Mouse (Mus musculus): ENCODE results near the gene Zfp366. TPM values are rescaled to one million over a fixed set of nuclear protein-coding genes. Genes with fewer than 3 reads are reported as not detected.

Zfp366 gene
- polyA plus RNA-seq, 1 experiment from 2014 or later: 0.36 TPM

GRCm38 (mm10) chr13:99235428-99236210, 51.0 kb downstream of the Zfp366 start:
- no peaks in the 10 kb centered on the region for H3K27me3 ChIP-seq (ENCODE audit: low read depth, poor library complexity, severe bottlenecking)
- H3K4me1 ChIP-seq: peaks cover 42% of the 10 kb centered on the region
- DNase-seq (ENCODE audit: low spot score): no peak
- H3K9me3 ChIP-seq (replicated peaks): no peaks in the 10 kb centered on the region
- no peaks in the 10 kb centered on the region for H3K36me3 ChIP-seq
- WGBS: 82% methylated on average over 20 of the region's 20 CpGs
- H3K4me3 ChIP-seq: no peak overlapping the region
- peak overlapping the region; percentile 61 for H3K27ac ChIP-seq

GRCm38 (mm10) chr13:99236222-99236621, 51.6 kb downstream of the Zfp366 start:
- Histone ChIP-seq H3K36me3 (no peaks in the 10 kb centered on the region), H3K4me1 (peaks cover 47% of the 10 kb centered on the region), H3K27me3 (ENCODE audit: low read depth, poor library complexity, severe bottlenecking) (no peaks in the 10 kb centered on the region), H3K27ac (peak overlapping the region; percentile 61; the same call in 1 of the 2 replicates), H3K9me3 (replicated peaks) (no peaks in the 10 kb centered on the region), H3K4me3 (no peak overlapping the region)
- DNase-seq (ENCODE audit: low spot score): no peak
- 76% methylated on average over 2 of the region's 2 CpGs for WGBS

- H3K4me3 ChIP-seq: no peak overlapping the region
Observed at GRCm38 (mm10) chr13:99237122-99237521, 52.5 kb downstream of the Zfp366 start.

GRCm38 (mm10) chr13:99237841-99238216, 53.2 kb downstream of the Zfp366 start:
- 74% methylated on average over 1 of the region's 1 CpGs for WGBS
- Histone ChIP-seq H3K27me3 (ENCODE audit: low read depth, poor library complexity, severe bottlenecking) (no peaks in the 10 kb centered on the region), H3K27ac (no peak overlapping the region)

More at GRCm38 (mm10) chr13:99237122-99237521, 52.5 kb downstream of the Zfp366 start:
- 86% methylated on average over 5 of the region's 5 CpGs for WGBS
- Histone ChIP-seq H3K27me3 (ENCODE audit: low read depth, poor library complexity, severe bottlenecking) (no peaks in the 10 kb centered on the region), H3K4me1 (peaks cover 47% of the 10 kb centered on the region), H3K9me3 (replicated peaks) (no peaks in the 10 kb centered on the region), H3K36me3 (no peaks in the 10 kb centered on the region), H3K27ac (0 out of 2 replicates have a peak overlapping the region, but pooled peaks have one; percentile 61)
- DNase-seq (ENCODE audit: low spot score): no peak

GRCm38 (mm10) chr13:99238217-99239160, 53.9 kb downstream of the Zfp366 start:
- Histone ChIP-seq H3K27ac (peak overlapping the region; percentile 63), H3K36me3 (no peaks in the 10 kb centered on the region), H3K4me1 (peaks cover 47% of the 10 kb centered on the region), H3K4me3 (no peak overlapping the region), H3K27me3 (ENCODE audit: low read depth, poor library complexity, severe bottlenecking) (no peaks in the 10 kb centered on the region), H3K9me3 (replicated peaks) (no peaks in the 10 kb centered on the region)
- DNase-seq (ENCODE audit: low spot score): no peak
- 62% methylated on average over 10 of the region's 10 CpGs for WGBS

More at GRCm38 (mm10) chr13:99237841-99238216, 53.2 kb downstream of the Zfp366 start:
- Histone ChIP-seq H3K9me3 (replicated peaks) (no peaks in the 10 kb centered on the region), H3K36me3 (no peaks in the 10 kb centered on the region), H3K4me1 (peaks cover 47% of the 10 kb centered on the region), H3K4me3 (no peak overlapping the region)
- DNase-seq (ENCODE audit: low spot score): no peak

GRCm38 (mm10) chr13:99239161-99239530, 54.5 kb downstream of the Zfp366 start:
- DNase-seq (ENCODE audit: low spot score): peak; percentile 43
- Histone ChIP-seq H3K36me3 (no peaks in the 10 kb centered on the region), H3K4me1 (peaks cover 53% of the 10 kb centered on the region), H3K4me3 (no peak overlapping the region), H3K9me3 (replicated peaks) (no peaks in the 10 kb centered on the region), H3K27ac (peak overlapping the region; percentile 63), H3K27me3 (ENCODE audit: low read depth, poor library complexity, severe bottlenecking) (no peaks in the 10 kb centered on the region)
- WGBS: 4% methylated on average over 7 of the region's 7 CpGs

- Histone ChIP-seq H3K4me1 (peaks cover 56% of the 10 kb centered on the region), H3K36me3 (no peaks in the 10 kb centered on the region), H3K9me3 (replicated peaks) (no peaks in the 10 kb centered on the region), H3K4me3 (no peak overlapping the region), H3K27ac (peak overlapping the region; percentile 63; the same call in 1 of the 2 replicates), H3K27me3 (ENCODE audit: low read depth, poor library complexity, severe bottlenecking) (no peaks in the 10 kb centered on the region)
- DNase-seq (ENCODE audit: low spot score): no peak
- WGBS: 19% methylated on average over 6 of the region's 6 CpGs
Observed at GRCm38 (mm10) chr13:99239741-99240140, 55.1 kb downstream of the Zfp366 start.

GRCm38 (mm10) chr13:99241984-99242383, 57.4 kb downstream of the Zfp366 start:
- H3K4me1 ChIP-seq: peaks cover 59% of the 10 kb centered on the region
- no peak for DNase-seq (ENCODE audit: low spot score)
- no peaks in the 10 kb centered on the region for H3K36me3 ChIP-seq
- WGBS: 86% methylated on average over 3 of the region's 3 CpGs
- no peak overlapping the region for H3K27ac ChIP-seq
- no peaks in the 10 kb centered on the region for H3K27me3 ChIP-seq (ENCODE audit: low read depth, poor library complexity, severe bottlenecking)
- H3K4me3 ChIP-seq: no peak overlapping the region
- no peaks in the 10 kb centered on the region for H3K9me3 ChIP-seq (replicated peaks)

GRCm38 (mm10) chr13:99242895-99243294, 58.3 kb downstream of the Zfp366 start:
- H3K36me3 ChIP-seq: no peaks in the 10 kb centered on the region
- H3K9me3 ChIP-seq (replicated peaks): no peaks in the 10 kb centered on the region
- H3K27ac ChIP-seq: no peak overlapping the region
- H3K4me1 ChIP-seq: peaks cover 56% of the 10 kb centered on the region
- no peak overlapping the region for H3K4me3 ChIP-seq
- no peaks in the 10 kb centered on the region for H3K27me3 ChIP-seq (ENCODE audit: low read depth, poor library complexity, severe bottlenecking)
- 76% methylated on average over 4 of the region's 4 CpGs for WGBS
- DNase-seq (ENCODE audit: low spot score): no peak

- DNase-seq (ENCODE audit: low spot score): no peak
- Histone ChIP-seq H3K27ac (no peak overlapping the region), H3K27me3 (ENCODE audit: low read depth, poor library complexity, severe bottlenecking) (no peaks in the 10 kb centered on the region), H3K4me1 (peaks cover 47% of the 10 kb centered on the region), H3K36me3 (no peaks in the 10 kb centered on the region), H3K9me3 (replicated peaks) (no peaks in the 10 kb centered on the region), H3K4me3 (no peak overlapping the region)
- WGBS: 90% methylated on average over 9 of the region's 9 CpGs
Observed at GRCm38 (mm10) chr13:99243831-99244230, 59.2 kb downstream of the Zfp366 start.

- peak; percentile 30 for DNase-seq (ENCODE audit: low spot score)
- H3K27ac ChIP-seq: no peak overlapping the region
- no peaks in the 10 kb centered on the region for H3K27me3 ChIP-seq (ENCODE audit: low read depth, poor library complexity, severe bottlenecking)
- no peaks in the 10 kb centered on the region for H3K9me3 ChIP-seq (replicated peaks)
- WGBS: 49% methylated on average over 6 of the region's 6 CpGs
- H3K4me1 ChIP-seq: peaks cover 41% of the 10 kb centered on the region
- no peaks in the 10 kb centered on the region for H3K36me3 ChIP-seq
- H3K4me3 ChIP-seq: no peak overlapping the region
Observed at GRCm38 (mm10) chr13:99244471-99244870, 59.8 kb downstream of the Zfp366 start.

GRCm38 (mm10) chr13:99244896-99245295, 60.3 kb downstream of the Zfp366 start:
- H3K4me1 ChIP-seq: peaks cover 36% of the 10 kb centered on the region
- H3K27me3 ChIP-seq (ENCODE audit: low read depth, poor library complexity, severe bottlenecking): no peaks in the 10 kb centered on the region
- H3K36me3 ChIP-seq: no peaks in the 10 kb centered on the region
- no peak overlapping the region for H3K4me3 ChIP-seq
- no peaks in the 10 kb centered on the region for H3K9me3 ChIP-seq (replicated peaks)
- no peak overlapping the region for H3K27ac ChIP-seq
- DNase-seq (ENCODE audit: low spot score): no peak
- WGBS: 50% methylated on average over 3 of the region's 3 CpGs
